8 mouse cellular contexts compared by ENCODE assay signal in genomic region chr17:27634871-27635574, GRCm38 (mm10). TPM values are rescaled to one million over a fixed set of nuclear protein-coding genes. Genes with fewer than 3 reads are reported as not detected.
DNase-seq lines count a peak whose midpoint lies in the region; ATAC-seq and TF ChIP-seq lines count a peak whose summit lies in the region.

Gene RPS10-NUDT3, minus strand, starts transcription at chr17:27635222.

- peak within 1 kb of the TSS; percentile 20 for H3K27ac ChIP-seq in ES-Bruce4 (ENCODE audit: insufficient read depth, low read length)
- peak within 1 kb of the TSS; percentile 54 for H3K27ac ChIP-seq in forebrain, embryonic 11.5 days (ENCODE audit: low read depth, low read length)
- peak within 1 kb of the TSS; percentile 89 for H3K27ac ChIP-seq in heart, postnatal 0 days (ENCODE audit: low read depth)
- peak within 1 kb of the TSS; percentile 84 for H3K27ac ChIP-seq in neural tube, embryonic 14.5 days (ENCODE audit: low read depth, low read length)
- H3K27ac ChIP-seq in testis, adult 2 months (ENCODE audit: control insufficient read depth, insufficient read depth, low read depth, low read length), result peak within 1 kb of the TSS; percentile 81

- peaks cover 5% of the 10 kb centered on the region for H3K4me1 ChIP-seq in ES-Bruce4 (ENCODE audit: control insufficient read depth, insufficient read depth, low read length)
- peaks cover 7% of the 10 kb centered on the region; the same call in 1 of the 2 replicates for H3K4me1 ChIP-seq in forebrain, embryonic 11.5 days (replicated peaks; ENCODE audit: control insufficient read depth, insufficient read depth, low read length)
- peaks cover 18% of the 10 kb centered on the region for H3K4me1 ChIP-seq in heart, postnatal 0 days (ENCODE audit: control insufficient read depth, insufficient read depth)
- peaks cover 14% of the 10 kb centered on the region for H3K4me1 ChIP-seq in neural tube, embryonic 14.5 days (ENCODE audit: control insufficient read depth, insufficient read depth, low read length)
- peaks cover 9% of the 10 kb centered on the region for H3K4me1 ChIP-seq in testis, adult 2 months (ENCODE audit: control insufficient read depth, insufficient read depth, low read length)

- peak within 1 kb of the TSS; percentile 61 for H3K4me2 ChIP-seq in forebrain, embryonic 11.5 days (ENCODE audit: low read depth, low read length, severe bottlenecking)
- H3K4me2 ChIP-seq in heart, postnatal 0 days (ENCODE audit: low read depth, low read length), result peak within 1 kb of the TSS; percentile 74
- peak within 1 kb of the TSS; percentile 97 for H3K4me2 ChIP-seq in neural tube, embryonic 14.5 days (ENCODE audit: low read depth, low read length)

- H3K9me3 ChIP-seq in ES-Bruce4 (replicated peaks; ENCODE audit: control insufficient read depth, insufficient read depth, low read length, poor library complexity, severe bottlenecking), result no peaks in the 10 kb centered on the region
- H3K9me3 ChIP-seq in forebrain, embryonic 11.5 days (ENCODE audit: control insufficient read depth, low read length), result no peaks in the 10 kb centered on the region
- H3K9me3 ChIP-seq in heart, postnatal 0 days (replicated peaks; ENCODE audit: control insufficient read depth, low read length), result no peaks in the 10 kb centered on the region
- H3K9me3 ChIP-seq in neural tube, embryonic 14.5 days (ENCODE audit: control insufficient read depth, low read length), result no peaks in the 10 kb centered on the region

- TF ChIP-seq EP300 in ES-Bruce4 (IDR thresholded peaks at IDR 0.05; ENCODE audit: insufficient read depth, low read depth, low read length), result peak; percentile 5; the same call in 1 of the 2 replicates
- peak; percentile 72 for TF ChIP-seq EP300 in heart, postnatal 0 days (IDR thresholded peaks at IDR 0.05; ENCODE audit: low read depth)

- TF ChIP-seq POLR2A in ES-Bruce4 (IDR thresholded peaks at IDR 0.05; ENCODE audit: insufficient read depth, low read length), result peak; percentile 58
- peak; percentile 88 for TF ChIP-seq POLR2A in testis, adult 2 months (IDR thresholded peaks at IDR 0.05; ENCODE audit: control insufficient read depth, low read depth, low read length)

- peak within 1 kb of the TSS; percentile 93 for H3K4me3 ChIP-seq in ES-Bruce4 (ENCODE audit: low read depth, low read length)
- peak within 1 kb of the TSS; percentile 81 for H3K4me3 ChIP-seq in forebrain, embryonic 11.5 days (ENCODE audit: low read depth, low read length)
- peak within 1 kb of the TSS; percentile 89 for H3K4me3 ChIP-seq in heart, postnatal 0 days (ENCODE audit: low read depth, low read length)
- H3K4me3 ChIP-seq in neural tube, embryonic 14.5 days (ENCODE audit: low read depth, low read length), result peak within 1 kb of the TSS; percentile 82
- peak within 1 kb of the TSS; percentile 93 for H3K4me3 ChIP-seq in testis, adult 2 months (ENCODE audit: control insufficient read depth, low read depth, low read length)

- TF ChIP-seq CTCF in ES-Bruce4 (IDR thresholded peaks at IDR 0.05; ENCODE audit: low read depth, low read length), result no peak
- no peak for TF ChIP-seq CTCF in heart, postnatal 0 days (IDR thresholded peaks at IDR 0.05; ENCODE audit: low read depth)
- no peak for TF ChIP-seq CTCF in testis, adult 2 months (IDR thresholded peaks at IDR 0.05; ENCODE audit: control insufficient read depth, insufficient read depth, insufficient replicate concordance, low read depth, low read length)

- peak; percentile 75 for DNase-seq in c-Kit-positive CD71-positive TER-119-negative erythroid progenitor cells, embryonic 14.5 days (ENCODE audit: low read depth)
- peak; percentile 97 for DNase-seq in forebrain, embryonic 11.5 days (ENCODE audit: low spot score)
- DNase-seq in heart, postnatal 0 days (ENCODE audit: low spot score), result peak; percentile 93
- DNase-seq in kidney, postnatal 4 days, result peak; percentile 91 to 95
- peak; percentile 89 to 90 for DNase-seq in lung, adult 18-20 months

- H3K9ac ChIP-seq in ES-Bruce4 (ENCODE audit: low read depth, poor library complexity, severe bottlenecking), result peak within 1 kb of the TSS; percentile 92
- peak within 1 kb of the TSS; percentile 94 for H3K9ac ChIP-seq in forebrain, embryonic 11.5 days (ENCODE audit: low read length)
- peak within 1 kb of the TSS; percentile 94 for H3K9ac ChIP-seq in heart, postnatal 0 days (replicated peaks; ENCODE audit: low read depth, low read length)
- peak within 1 kb of the TSS; percentile 73 for H3K9ac ChIP-seq in neural tube, embryonic 14.5 days (replicated peaks; ENCODE audit: low read depth, low read length)

- ATAC-seq in forebrain, embryonic 11.5 days (replicated peaks; ENCODE audit: low FRiP score), result peak; percentile 98
- peak; percentile 97 for ATAC-seq in heart, postnatal 0 days (ENCODE audit: insufficient read depth, low read depth)
- ATAC-seq in neural tube, embryonic 14.5 days (ENCODE audit: low read depth), result peak; percentile 97

- H3K36me3 ChIP-seq in ES-Bruce4 (ENCODE audit: control insufficient read depth, insufficient read depth, low read length, poor library complexity, severe bottlenecking), result peaks cover 48% of the 10 kb centered on the region
- H3K36me3 ChIP-seq in forebrain, embryonic 11.5 days (ENCODE audit: control insufficient read depth, insufficient read depth, low read length), result peaks cover 27% of the 10 kb centered on the region
- H3K36me3 ChIP-seq in heart, postnatal 0 days (replicated peaks; ENCODE audit: control insufficient read depth, insufficient read depth, low read length), result peaks cover 40% of the 10 kb centered on the region
- peaks cover 33% of the 10 kb centered on the region for H3K36me3 ChIP-seq in neural tube, embryonic 14.5 days (ENCODE audit: control insufficient read depth, insufficient read depth, low read length)
- peaks cover 5% of the 10 kb centered on the region for H3K36me3 ChIP-seq in testis, adult 2 months (ENCODE audit: control insufficient read depth, insufficient read depth, low read length)

- no peaks in the 10 kb centered on the region for H3K27me3 ChIP-seq in ES-Bruce4 (ENCODE audit: control insufficient read depth, insufficient read depth, low read length, poor library complexity, severe bottlenecking)
- H3K27me3 ChIP-seq in forebrain, embryonic 11.5 days (ENCODE audit: control insufficient read depth, insufficient read depth, low read length), result no peaks in the 10 kb centered on the region
- H3K27me3 ChIP-seq in heart, postnatal 0 days (ENCODE audit: control insufficient read depth, insufficient read depth, low read length), result no peaks in the 10 kb centered on the region
- H3K27me3 ChIP-seq in neural tube, embryonic 14.5 days (ENCODE audit: control insufficient read depth, insufficient read depth, low read length), result 0 out of 2 replicates have a peak, but pooled peaks cover 2% of the 10 kb centered on the region
- H3K27me3 ChIP-seq in testis, adult 2 months (ENCODE audit: control insufficient read depth, insufficient read depth, low read length), result no peaks in the 10 kb centered on the region

- WGBS in forebrain, embryonic 11.5 days, result under 1% methylated on average over 57 of the region's 72 CpGs
- WGBS in heart, postnatal 0 days, result under 1% methylated on average over 68 of the region's 72 CpGs
- WGBS in neural tube, embryonic 14.5 days, result under 1% methylated on average over 57 of the region's 72 CpGs

RNA-seq across cellular contexts. Expression of gene RPS10-NUDT3, which starts in this region (rescaled TPM):
- not detected in 2 replicates for polyA plus RNA-seq in ES-Bruce4 (2011; ENCODE audit: insufficient read depth, insufficient read length, low read depth, missing spikeins)
- polyA plus RNA-seq in forebrain, embryonic 11.5 days (2014; fragmentation: Nextera tagmentation; extraction: Ambion mirVana), result not detected in 2 replicates
- total RNA-seq in heart, postnatal 0 days (2014; rRNA removed; ENCODE audit: low replicate concordance), result not detected in 2 replicates
- polyA plus RNA-seq in heart, postnatal 0 days (2015; fragmentation: Nextera tagmentation; extraction: Ambion mirVana), result not detected in 2 replicates
- polyA plus RNA-seq in neural tube, embryonic 14.5 days (2014; fragmentation: Nextera tagmentation; extraction: Ambion mirVana), result not detected in 2 replicates
- polyA plus RNA-seq in testis, adult 2 months (2012; rRNA removed), result not detected in 2 replicates

Comparison
In these comparisons a context has a peak if more than half of its experiments do, and no peak if none do; other contexts are left out.
1. Peak in every context shown above with its lines: DNase-seq, ATAC-seq, H3K4me3 ChIP-seq and H3K27ac ChIP-seq.
2. Peak in DNase-seq, ATAC-seq, H3K4me3 ChIP-seq, H3K27ac ChIP-seq, H3K9ac ChIP-seq and H3K4me2 ChIP-seq in forebrain, embryonic 11.5 days; RNA of the gene not detected or under 1 TPM.
3. Peak in DNase-seq, ATAC-seq, H3K4me3 ChIP-seq, H3K27ac ChIP-seq, H3K9ac ChIP-seq and H3K4me2 ChIP-seq in heart, postnatal 0 days; RNA of the gene not detected or under 1 TPM.
4. Peak in ATAC-seq, H3K4me3 ChIP-seq, H3K27ac ChIP-seq, H3K9ac ChIP-seq and H3K4me2 ChIP-seq in neural tube, embryonic 14.5 days; RNA of the gene not detected or under 1 TPM.
5. H3K27ac ChIP-seq: peak in every context shown above with its lines; median percentile 89 in heart, postnatal 0 days; 84 in neural tube, embryonic 14.5 days; 81 in testis, adult 2 months; 54 in forebrain, embryonic 11.5 days; 20 in ES-Bruce4.